Mouse (Mus musculus): ENCODE results near the gene Erc1. TPM values are rescaled to one million over a fixed set of nuclear protein-coding genes. Genes with fewer than 3 reads are reported as not detected.

Gene Erc1
- 8.0 and 8.1 TPM in 2 replicates for polyA plus RNA-seq (2012; rRNA removed)

DNA sequence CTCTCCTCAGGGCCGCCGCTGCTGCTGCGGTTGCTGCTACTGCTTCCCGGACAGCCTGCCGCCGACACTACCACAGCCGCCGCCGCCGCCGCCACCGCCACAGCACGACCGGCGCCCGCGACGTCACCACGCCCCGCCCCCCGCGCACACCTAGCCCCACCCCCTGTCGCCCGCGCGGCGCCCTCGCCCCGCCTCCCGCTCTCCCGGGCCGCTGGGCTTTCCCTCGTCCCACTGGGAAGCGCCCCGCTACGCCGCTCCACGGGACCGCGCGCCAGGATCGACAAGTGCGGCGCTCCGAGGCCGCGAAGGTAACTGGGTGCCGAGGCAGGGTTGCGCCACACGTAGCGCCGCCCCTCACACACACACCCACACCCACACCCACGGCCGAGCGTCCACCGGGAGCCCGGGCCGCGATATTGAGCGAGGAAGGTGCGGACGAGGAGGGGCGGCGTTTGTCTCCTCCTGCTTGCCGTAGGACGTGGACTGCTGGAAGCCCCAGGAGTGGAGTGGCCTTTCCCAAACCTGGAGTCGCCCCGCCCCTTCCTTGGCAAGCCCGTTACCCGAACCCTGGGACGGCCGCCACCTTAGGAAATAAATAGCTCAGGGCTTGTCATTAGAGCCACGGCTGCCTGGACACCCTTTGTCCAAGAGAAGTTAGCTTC, at the start of gene Erc1:
Gene Erc1 (minus strand): TSS at position 134 of the 662 bp plus-strand sequence.
- Histone ChIP-seq H3K27me3 (replicated peaks; ENCODE audit: control insufficient read depth, insufficient read depth, low read length) (no peaks in the 10 kb centered on the region), H3K4me1 (ENCODE audit: control insufficient read depth, insufficient read depth, low read length) (peaks cover 10% of the 10 kb centered on the region), H3K36me3 (ENCODE audit: control insufficient read depth, insufficient read depth, low read length) (no peaks in the 10 kb centered on the region), H3K27ac (ENCODE audit: insufficient read depth, low read depth, low read length) (peak within 1 kb of the TSS; percentile 94), H3K4me3 (ENCODE audit: insufficient read depth, low read depth, low read length) (peak within 1 kb of the TSS; percentile 89)
- TF ChIP-seq POLR2A (IDR thresholded peaks at IDR 0.05; ENCODE audit: low read depth, low read length) (no peak), CTCF (conservative IDR thresholded peaks at IDR 0.05; ENCODE audit: insufficient read depth, insufficient read length, low read depth, low read length) (no peak)
- peak; percentile 98 for DNase-seq
- under 1% methylated on average over 55 of the region's 73 CpGs for WGBS

DNA sequence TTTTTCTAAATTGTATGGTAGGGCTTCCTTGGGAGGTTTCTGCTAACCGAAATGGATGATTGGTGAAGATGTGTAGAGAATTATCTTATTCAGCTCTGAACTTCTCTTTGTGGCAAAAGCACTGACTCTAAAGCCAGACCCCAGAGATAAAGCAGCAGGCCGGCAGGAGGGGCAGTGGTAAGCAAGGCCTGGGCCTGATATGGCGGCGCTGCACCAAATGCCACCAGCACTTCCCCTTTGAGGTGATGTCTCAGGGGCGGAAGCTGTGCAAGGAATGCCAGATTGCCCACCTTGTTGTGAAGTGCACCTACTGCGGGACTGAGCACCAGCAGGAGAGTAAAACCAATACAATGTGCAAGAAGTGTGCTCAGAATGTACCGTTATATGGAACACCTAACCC, 44.7 kb upstream of the Erc1 start:
- Histone ChIP-seq H3K27ac (ENCODE audit: insufficient read depth, low read depth, low read length) (no peak overlapping the region), H3K27me3 (replicated peaks; ENCODE audit: control insufficient read depth, insufficient read depth, low read length) (no peaks in the 10 kb centered on the region), H3K36me3 (ENCODE audit: control insufficient read depth, insufficient read depth, low read length) (no peaks in the 10 kb centered on the region), H3K4me3 (ENCODE audit: insufficient read depth, low read depth, low read length) (no peak overlapping the region), H3K4me1 (ENCODE audit: control insufficient read depth, insufficient read depth, low read length) (no peaks in the 10 kb centered on the region)
- 91% methylated on average over 7 of the region's 7 CpGs for WGBS
- TF ChIP-seq CTCF (conservative IDR thresholded peaks at IDR 0.05; ENCODE audit: insufficient read depth, insufficient read length, low read depth, low read length), result no peak
- DNase-seq, result no peak

DNA sequence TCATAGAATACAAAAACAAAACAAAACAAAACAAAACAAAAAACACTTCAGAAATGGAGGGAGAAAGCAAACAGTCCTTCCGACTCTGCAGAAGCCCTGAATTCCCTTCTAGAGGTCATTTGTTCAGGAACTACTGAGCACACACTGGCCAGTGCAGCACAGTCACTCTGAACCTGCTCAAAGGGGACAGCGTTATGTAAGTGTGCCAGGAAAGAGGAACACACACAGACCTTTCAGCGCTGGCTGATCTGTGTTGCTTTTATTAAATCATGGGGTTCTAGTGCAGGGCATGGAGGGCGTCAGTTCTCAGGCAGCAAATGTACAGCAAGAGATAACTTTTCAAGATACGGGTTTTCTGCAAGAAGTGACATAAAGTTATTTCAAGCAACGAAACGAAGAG, 35.2 kb upstream of the Erc1 start:
- no peak overlapping the region for H3K4me3 ChIP-seq (ENCODE audit: insufficient read depth, low read depth, low read length)
- no peaks in the 10 kb centered on the region for H3K4me1 ChIP-seq (ENCODE audit: control insufficient read depth, insufficient read depth, low read length)
- no peaks in the 10 kb centered on the region for H3K36me3 ChIP-seq (ENCODE audit: control insufficient read depth, insufficient read depth, low read length)
- WGBS, result 63% methylated on average over 7 of the region's 7 CpGs
- no peak for TF ChIP-seq POLR2A (IDR thresholded peaks at IDR 0.05; ENCODE audit: low read depth, low read length)
- TF ChIP-seq CTCF (conservative IDR thresholded peaks at IDR 0.05; ENCODE audit: insufficient read depth, insufficient read length, low read depth, low read length), result no peak
- peak; percentile 21 for DNase-seq
- no peaks in the 10 kb centered on the region for H3K27me3 ChIP-seq (replicated peaks; ENCODE audit: control insufficient read depth, insufficient read depth, low read length)
- no peak overlapping the region for H3K27ac ChIP-seq (ENCODE audit: insufficient read depth, low read depth, low read length)

DNA sequence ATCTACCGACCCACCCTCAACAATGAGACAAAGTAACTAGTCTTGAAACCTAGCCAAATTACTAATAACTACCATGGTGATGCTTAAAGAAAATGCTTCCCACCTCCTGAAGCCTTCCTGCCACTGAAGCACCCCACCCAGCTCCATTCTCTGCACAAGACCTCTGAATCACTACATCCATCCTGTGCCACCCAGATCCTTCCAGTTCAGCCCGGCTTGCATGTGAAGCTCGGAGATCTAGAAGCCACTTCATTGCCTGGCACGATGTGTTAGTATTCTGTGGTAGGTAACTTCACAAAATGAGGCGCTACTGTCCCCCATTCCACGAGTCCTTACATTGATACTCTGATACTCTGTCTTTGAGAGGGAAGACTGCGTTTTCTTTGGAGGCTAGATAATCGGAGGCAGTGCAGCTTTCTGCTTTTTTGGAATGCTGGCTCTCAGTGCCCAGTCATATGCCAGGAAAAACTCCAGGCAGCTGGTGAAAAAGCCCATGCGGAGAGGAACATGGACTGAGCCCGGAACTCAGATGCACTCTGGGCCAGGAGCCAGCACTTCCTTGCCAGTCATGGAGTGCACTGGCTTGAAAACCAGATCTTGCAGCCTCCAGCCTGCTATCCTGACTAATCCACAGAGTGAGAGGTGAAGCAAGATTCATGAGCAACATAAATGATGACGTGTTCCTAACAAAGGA, 16.5 kb upstream of the Erc1 start:
- peak; percentile 79 for DNase-seq

DNA sequence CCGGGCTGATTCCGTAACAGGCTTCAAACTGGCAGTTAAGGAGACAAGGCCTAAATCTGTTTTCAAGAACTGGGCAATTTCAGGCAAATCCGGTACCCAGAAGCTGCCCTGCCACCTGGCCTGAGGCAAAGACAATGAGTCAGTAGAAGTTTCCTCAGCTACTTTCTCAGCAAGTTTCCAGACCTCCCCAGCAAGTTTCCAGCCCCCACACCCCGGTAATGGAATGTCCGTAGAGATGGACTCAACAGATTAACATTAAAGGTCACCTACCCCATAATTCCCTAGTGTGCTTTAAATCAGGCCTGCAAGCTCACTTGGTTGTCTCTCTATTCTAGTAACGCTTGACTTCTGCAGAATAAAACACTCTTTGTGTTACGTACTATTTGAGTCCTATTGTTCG, 13.6 kb upstream of the Erc1 start:
- DNase-seq, result no peak
- WGBS, result 67% methylated on average over 8 of the region's 8 CpGs
- Histone ChIP-seq H3K4me1 (ENCODE audit: control insufficient read depth, insufficient read depth, low read length) (no peaks in the 10 kb centered on the region), H3K36me3 (ENCODE audit: control insufficient read depth, insufficient read depth, low read length) (no peaks in the 10 kb centered on the region), H3K27ac (ENCODE audit: insufficient read depth, low read depth, low read length) (no peak overlapping the region), H3K4me3 (ENCODE audit: insufficient read depth, low read depth, low read length) (no peak overlapping the region), H3K27me3 (replicated peaks; ENCODE audit: control insufficient read depth, insufficient read depth, low read length) (no peaks in the 10 kb centered on the region)
- TF ChIP-seq POLR2A (IDR thresholded peaks at IDR 0.05; ENCODE audit: low read depth, low read length), result no peak
- no peak for TF ChIP-seq CTCF (conservative IDR thresholded peaks at IDR 0.05; ENCODE audit: insufficient read depth, insufficient read length, low read depth, low read length)

More for the DNA sequence above, 16.5 kb upstream of the Erc1 start:
- Histone ChIP-seq H3K27me3 (replicated peaks; ENCODE audit: control insufficient read depth, insufficient read depth, low read length) (no peaks in the 10 kb centered on the region), H3K36me3 (ENCODE audit: control insufficient read depth, insufficient read depth, low read length) (no peaks in the 10 kb centered on the region), H3K4me1 (ENCODE audit: control insufficient read depth, insufficient read depth, low read length) (no peaks in the 10 kb centered on the region), H3K4me3 (ENCODE audit: insufficient read depth, low read depth, low read length) (no peak overlapping the region), H3K27ac (ENCODE audit: insufficient read depth, low read depth, low read length) (peak overlapping the region; percentile 10; the same call in 1 of the 2 replicates)
- WGBS, result 56% methylated on average over 11 of the region's 11 CpGs
- no peak for TF ChIP-seq POLR2A (IDR thresholded peaks at IDR 0.05; ENCODE audit: low read depth, low read length)
- TF ChIP-seq CTCF (conservative IDR thresholded peaks at IDR 0.05; ENCODE audit: insufficient read depth, insufficient read length, low read depth, low read length), result no peak

DNA sequence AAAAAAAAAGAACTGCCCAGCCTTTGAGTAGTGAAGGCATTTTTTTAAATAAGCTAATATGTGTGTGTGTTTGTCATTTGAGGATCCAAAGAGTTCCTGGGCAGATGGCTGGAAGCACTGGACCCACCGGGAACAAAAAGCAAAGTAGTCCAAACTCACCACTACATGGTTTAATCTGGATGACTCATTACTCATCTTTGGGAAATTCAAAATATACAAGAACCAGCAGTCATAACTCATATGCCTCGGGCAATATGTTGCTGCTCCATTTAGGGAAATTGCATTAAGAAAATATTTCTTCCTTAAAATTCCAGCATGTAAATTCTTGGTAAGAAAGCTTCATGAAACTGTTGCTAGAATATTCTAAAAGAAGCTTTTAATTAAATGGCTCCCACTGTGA, 12.3 kb upstream of the Erc1 start:
- no peak for DNase-seq
- Histone ChIP-seq H3K36me3 (ENCODE audit: control insufficient read depth, insufficient read depth, low read length) (no peaks in the 10 kb centered on the region), H3K4me3 (ENCODE audit: insufficient read depth, low read depth, low read length) (no peak overlapping the region), H3K27ac (ENCODE audit: insufficient read depth, low read depth, low read length) (no peak overlapping the region), H3K4me1 (ENCODE audit: control insufficient read depth, insufficient read depth, low read length) (no peaks in the 10 kb centered on the region), H3K27me3 (replicated peaks; ENCODE audit: control insufficient read depth, insufficient read depth, low read length) (no peaks in the 10 kb centered on the region)
- 92% methylated on average over 2 of the region's 2 CpGs for WGBS
- TF ChIP-seq POLR2A (IDR thresholded peaks at IDR 0.05; ENCODE audit: low read depth, low read length), result no peak
- no peak for TF ChIP-seq CTCF (conservative IDR thresholded peaks at IDR 0.05; ENCODE audit: insufficient read depth, insufficient read length, low read depth, low read length)

DNA sequence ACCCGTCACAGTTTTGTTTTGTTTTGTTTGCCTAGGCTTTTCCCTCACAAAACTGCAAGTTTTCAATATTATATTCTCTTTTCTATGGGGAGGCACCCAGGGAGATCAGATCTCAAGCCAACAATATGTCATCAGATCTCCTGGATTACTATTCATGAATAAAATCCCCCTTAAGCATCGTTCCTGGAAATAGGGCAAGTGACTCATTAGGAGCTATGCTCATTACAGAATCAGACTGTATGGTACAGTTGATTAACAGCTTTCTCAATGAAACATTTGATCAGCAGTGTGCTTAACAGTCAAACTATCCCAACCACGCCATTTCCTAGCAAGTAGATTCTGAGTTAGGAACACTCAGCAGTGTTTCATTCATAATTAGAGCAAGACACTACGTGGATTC, 7.5 kb upstream of the Erc1 start:
- DNase-seq, result no peak
- H3K27ac ChIP-seq (ENCODE audit: insufficient read depth, low read depth, low read length), result no peak overlapping the region
- H3K36me3 ChIP-seq (ENCODE audit: control insufficient read depth, insufficient read depth, low read length), result no peaks in the 10 kb centered on the region
- no peak overlapping the region for H3K4me3 ChIP-seq (ENCODE audit: insufficient read depth, low read depth, low read length)
- TF ChIP-seq POLR2A (IDR thresholded peaks at IDR 0.05; ENCODE audit: low read depth, low read length) (no peak), CTCF (conservative IDR thresholded peaks at IDR 0.05; ENCODE audit: insufficient read depth, insufficient read length, low read depth, low read length) (no peak)
- WGBS, result 75% methylated on average over 4 of the region's 4 CpGs
- no peaks in the 10 kb centered on the region for H3K4me1 ChIP-seq (ENCODE audit: control insufficient read depth, insufficient read depth, low read length)
- no peaks in the 10 kb centered on the region for H3K27me3 ChIP-seq (replicated peaks; ENCODE audit: control insufficient read depth, insufficient read depth, low read length)
